Mouse (Mus musculus) granulocyte monocyte progenitor cell, adult 5-6 weeks (primary cell): Measurements from ENCODE around the gene Cpeb3. TPM values are rescaled to one million over a fixed set of nuclear protein-coding genes. Genes with fewer than 3 reads are reported as not detected.

ENCODE experiments used
- total RNA-seq, 2 experiments: library from RNA; stranded (forward) in 1 of 2; stranded (reverse) in 1 of 2; fragments of 200-712, 200-1000 nt in 1 of 2; fragments of >200 nt in 1 of 2; fragmentation: Nextera tagmentation in 1 of 2; gene quantifications; 2 replicates each; pipeline ENCODE4 v1.2.3; 2014 to 2017

The Cpeb3 gene
- total RNA-seq, 2 experiments from 2014 or later: 0.10 TPM; not detected in 1

Other genes starting within 250 kb of the Cpeb3 start
- 63.3 and 80.4 TPM in 2 replicates for gene March5, start 1.1 kb downstream of the Cpeb3 start, total RNA-seq (2014; fragmentation: Nextera tagmentation)
- gene March5, start 1.1 kb downstream of the Cpeb3 start, total RNA-seq (2017): 48.1 and 64.0 TPM in 2 replicates
- gene Ide, start 129.3 kb upstream of the Cpeb3 start, total RNA-seq (2014; fragmentation: Nextera tagmentation): 108 and 131 TPM in 2 replicates
- gene Ide, start 129.3 kb upstream of the Cpeb3 start, total RNA-seq (2017): 95.3 and 125 TPM in 2 replicates
- gene Kif11, start 167.8 kb upstream of the Cpeb3 start, total RNA-seq (2014; fragmentation: Nextera tagmentation): 35.6 and 53.8 TPM in 2 replicates
- 155 and 184 TPM in 2 replicates for gene Kif11, start 167.8 kb upstream of the Cpeb3 start, total RNA-seq (2017)
- gene Hhex, start 226.2 kb upstream of the Cpeb3 start, total RNA-seq (2014; fragmentation: Nextera tagmentation): 73.9 and 90.8 TPM in 2 replicates
- gene Hhex, start 226.2 kb upstream of the Cpeb3 start, total RNA-seq (2017): 18.9 and 22.1 TPM in 2 replicates